Mouse (Mus musculus): ENCODE measurements around the gene Aplf. TPM values are rescaled to one million over a fixed set of nuclear protein-coding genes. Genes with fewer than 3 reads are reported as not detected.

The Aplf gene
- polyA plus RNA-seq, 2 experiments, result 9.5 to 16.5 TPM

DNA sequence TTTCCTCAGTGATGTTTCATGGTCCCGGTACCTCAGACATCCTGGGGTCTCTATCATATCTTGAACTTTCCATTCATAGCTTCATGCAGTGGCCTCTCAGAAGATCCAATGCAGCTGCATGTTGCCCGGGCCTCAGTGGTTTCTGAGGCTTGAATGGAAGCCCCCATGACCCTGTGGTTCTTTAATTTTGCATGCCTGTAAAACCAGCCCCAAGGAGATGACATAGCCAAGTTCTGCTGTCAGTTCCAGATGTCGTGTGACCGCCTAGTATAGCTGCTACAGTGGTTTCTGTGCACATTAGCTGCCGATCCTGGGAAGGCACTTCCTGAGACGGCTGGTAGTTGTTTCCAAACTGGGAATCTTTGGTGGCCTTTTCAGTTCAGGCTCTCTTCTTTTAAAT lies 77.8 kb downstream of the Aplf start:
- Histone ChIP-seq H3K4me3 (ENCODE audit: insufficient read depth in 1 of 2, low read depth in 2 of 2, low read length in 2 of 2) (no peak overlapping the region), H3K4me2 (ENCODE audit: low read depth) (no peak overlapping the region), H3K9ac (replicated peaks) (no peak overlapping the region), H3K9me3 (ENCODE audit: control insufficient read depth, low read length) (no peaks in the 10 kb centered on the region), H3K4me1 (replicated peaks; ENCODE audit: control insufficient read depth in 2 of 2, insufficient read depth in 2 of 2, low read length in 1 of 2) (peaks cover 10 to 13% of the 10 kb centered on the region in 2 experiments), H3K27me3 (ENCODE audit: control insufficient read depth, insufficient read depth, low read length) (no peaks in the 10 kb centered on the region; the same call in 1 of the 2 replicates), H3K36me3 (replicated peaks; ENCODE audit: control insufficient read depth, insufficient read depth, low read depth) (no peaks in the 10 kb centered on the region), H3K27ac (no peak overlapping the region)
- 58% methylated on average over 6 of the region's 6 CpGs for WGBS (ENCODE audit: insufficient replicate concordance)
- no peak for TF ChIP-seq CTCF (IDR thresholded peaks at IDR 0.05; ENCODE audit: low read depth)
- no peak for TF ChIP-seq EP300 (IDR thresholded peaks at IDR 0.05; ENCODE audit: low read depth)
- ATAC-seq (ENCODE audit: insufficient read depth), result no peak
- no peak for DNase-seq (ENCODE audit: low read depth in 3 of 3, low spot score in 3 of 3)

DNA sequence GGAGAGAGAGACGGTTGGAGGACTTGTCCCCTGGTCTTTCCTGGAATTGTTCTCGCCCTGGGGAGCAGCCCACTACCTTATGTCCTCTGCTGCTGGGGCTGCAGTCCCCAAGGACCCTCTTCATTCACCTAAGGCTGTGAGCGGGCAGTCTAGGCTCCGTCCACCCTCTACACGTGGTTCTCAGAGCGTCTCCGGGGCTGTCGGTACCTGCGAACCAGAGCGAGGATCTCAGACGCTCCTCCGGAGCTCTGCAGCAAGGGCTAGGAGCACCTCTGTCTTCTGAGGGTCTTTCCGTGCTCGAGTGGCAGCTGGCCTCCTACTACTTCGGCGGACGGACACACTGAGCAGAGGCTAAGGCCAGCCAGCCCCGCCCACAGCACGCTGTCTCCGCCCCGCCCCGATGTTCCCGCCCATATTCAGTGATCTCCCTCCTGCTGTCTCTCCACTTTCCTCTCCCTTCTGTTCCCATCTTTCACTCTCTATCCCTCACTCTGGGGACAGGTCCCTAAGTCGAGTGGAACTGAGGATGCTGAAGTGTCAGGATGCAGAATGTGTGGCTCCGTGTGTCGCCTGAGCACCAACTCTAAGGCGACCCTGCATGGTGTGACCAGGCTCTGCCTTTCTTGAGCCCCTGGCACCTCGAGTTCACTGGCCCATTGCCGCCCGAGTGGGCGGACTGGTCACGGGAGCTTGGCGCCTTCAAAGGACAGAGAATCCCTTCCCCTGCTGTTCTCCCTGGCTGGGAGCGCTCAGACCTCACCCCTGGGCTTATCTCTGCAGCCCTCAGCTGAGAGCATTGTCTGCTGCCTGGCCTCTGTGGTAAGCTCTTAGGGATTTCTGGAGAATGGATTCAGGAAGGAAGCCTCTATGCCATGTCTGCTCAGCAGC lies 81.4 kb downstream of the Aplf start, which contains the start of gene Prokr1:
TSS of gene Prokr1 (minus strand) at position 350 of the 888 bp plus-strand sequence.
- peak; percentile 92 for ATAC-seq (ENCODE audit: insufficient read depth)
- Histone ChIP-seq H3K4me1 (replicated peaks; ENCODE audit: control insufficient read depth in 2 of 2, insufficient read depth in 2 of 2, low read length in 1 of 2) (peaks cover 25% of the 10 kb centered on the region in 2 experiments), H3K27me3 (ENCODE audit: control insufficient read depth, insufficient read depth, low read length) (no peaks in the 10 kb centered on the region; the same call in 1 of the 2 replicates), H3K27ac (peak within 1 kb of the TSS; percentile 15), H3K4me2 (ENCODE audit: low read depth) (peak within 1 kb of the TSS; percentile 76), H3K9ac (replicated peaks) (peak within 1 kb of the TSS; percentile 77), H3K4me3 (ENCODE audit: insufficient read depth in 1 of 2, low read depth in 2 of 2, low read length in 2 of 2) (peak within 1 kb of the TSS; percentile 65 to 77), H3K36me3 (replicated peaks; ENCODE audit: control insufficient read depth, insufficient read depth, low read depth) (no peaks in the 10 kb centered on the region; the same call in 1 of the 2 replicates), H3K9me3 (ENCODE audit: control insufficient read depth, low read length) (no peaks in the 10 kb centered on the region)
- TF ChIP-seq EP300 (IDR thresholded peaks at IDR 0.05; ENCODE audit: low read depth) (no peak), CTCF (IDR thresholded peaks at IDR 0.05; ENCODE audit: low read depth) (no peak)
- DNase-seq (ENCODE audit: low read depth in 3 of 3, low spot score in 3 of 3), result peak; percentile 48 to 57 (median 53)
- WGBS (ENCODE audit: insufficient replicate concordance), result under 1% methylated on average over 34 of the region's 34 CpGs

DNA sequence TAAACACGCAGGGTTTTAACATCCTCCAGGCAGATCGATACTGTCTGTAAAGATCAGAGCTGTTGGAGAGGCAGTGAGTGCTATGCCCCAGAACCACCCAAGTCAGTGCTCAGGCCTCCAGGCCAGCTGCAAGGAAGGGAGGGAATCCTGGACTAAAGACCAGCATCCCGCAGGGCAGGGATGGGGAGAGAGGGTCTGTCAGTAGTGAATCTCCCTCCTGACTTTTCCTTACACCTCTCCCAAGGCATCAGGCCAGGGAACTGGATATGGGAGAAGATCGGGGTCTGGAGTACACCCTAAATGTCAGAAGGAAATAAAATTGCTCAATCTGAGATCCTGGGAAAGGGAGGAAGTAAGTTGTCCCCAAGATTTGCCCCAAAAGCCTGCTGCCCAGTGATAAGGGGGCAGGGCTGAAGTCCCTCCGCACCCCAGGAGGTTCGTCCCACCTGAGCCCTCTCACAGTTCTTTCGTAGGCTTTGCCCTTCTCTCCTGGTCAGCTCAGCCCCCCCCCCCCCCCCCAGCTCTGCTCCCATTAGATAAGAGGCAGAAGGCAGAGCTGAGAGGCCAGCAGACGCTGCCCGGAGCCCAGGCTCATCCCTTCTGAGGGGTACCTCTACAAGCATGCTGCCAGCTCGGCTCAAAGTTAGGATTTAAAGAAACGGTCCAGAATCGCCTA lies 82.1 kb downstream of the Aplf start:
- WGBS (ENCODE audit: insufficient replicate concordance), result 14% methylated on average over 12 of the region's 12 CpGs
- DNase-seq (ENCODE audit: low read depth in 3 of 3, low spot score in 3 of 3) (peak in 2 of 3 experiments; percentile 24 to 41), ATAC-seq (ENCODE audit: insufficient read depth) (peak; percentile 76)
- peaks cover 33% of the 10 kb centered on the region in 2 experiments for H3K4me1 ChIP-seq (replicated peaks; ENCODE audit: control insufficient read depth in 2 of 2, insufficient read depth in 2 of 2, low read length in 1 of 2)
- H3K36me3 ChIP-seq (replicated peaks; ENCODE audit: control insufficient read depth, insufficient read depth, low read depth), result no peaks in the 10 kb centered on the region; the same call in 1 of the 2 replicates
- TF ChIP-seq CTCF (IDR thresholded peaks at IDR 0.05; ENCODE audit: low read depth) (no peak), EP300 (IDR thresholded peaks at IDR 0.05; ENCODE audit: low read depth) (peak; percentile 28; the same call in 1 of the 2 replicates)
- peak overlapping the region; percentile 2 for H3K27ac ChIP-seq
- H3K4me2 ChIP-seq (ENCODE audit: low read depth), result peak overlapping the region; percentile 76
- H3K4me3 ChIP-seq (ENCODE audit: insufficient read depth in 1 of 2, low read depth in 2 of 2, low read length in 2 of 2), result peak overlapping the region; percentile 65 to 77
- H3K27me3 ChIP-seq (ENCODE audit: control insufficient read depth, insufficient read depth, low read length), result no peaks in the 10 kb centered on the region; the same call in 1 of the 2 replicates
- H3K9me3 ChIP-seq (ENCODE audit: control insufficient read depth, low read length), result no peaks in the 10 kb centered on the region
- peak overlapping the region; percentile 77 for H3K9ac ChIP-seq (replicated peaks)

DNA sequence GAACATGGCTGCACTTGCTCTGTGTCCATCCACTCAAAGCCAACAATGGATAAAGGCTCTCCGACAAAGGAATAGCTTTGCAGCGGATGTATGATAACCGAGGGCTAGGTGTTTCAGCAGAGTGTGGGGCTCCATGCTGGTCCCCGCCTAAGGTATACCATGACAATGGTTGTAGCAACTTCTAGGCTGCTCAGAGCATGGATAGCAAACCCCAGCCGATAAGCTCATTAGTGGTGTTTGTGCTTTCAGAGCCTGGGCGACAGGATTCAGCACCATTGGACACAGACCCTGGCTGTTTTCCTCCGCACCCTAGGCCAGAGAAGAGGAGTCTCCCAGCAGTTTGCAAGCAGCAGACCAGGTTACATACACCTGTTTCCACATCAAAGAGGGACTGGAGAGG lies 88.0 kb downstream of the Aplf start:
- 74% methylated on average over 7 of the region's 7 CpGs for WGBS (ENCODE audit: insufficient replicate concordance)

More for the DNA sequence above, 88.0 kb downstream of the Aplf start:
- DNase-seq (ENCODE audit: low read depth in 3 of 3, low spot score in 3 of 3) (no peak), ATAC-seq (ENCODE audit: insufficient read depth) (no peak)
- H3K4me1 ChIP-seq (replicated peaks; ENCODE audit: control insufficient read depth in 2 of 2, insufficient read depth in 2 of 2, low read length in 1 of 2), result peaks cover 53 to 55% of the 10 kb centered on the region in 2 experiments
- TF ChIP-seq CTCF (IDR thresholded peaks at IDR 0.05; ENCODE audit: low read depth) (no peak), EP300 (IDR thresholded peaks at IDR 0.05; ENCODE audit: low read depth) (no peak)
- H3K27me3 ChIP-seq (ENCODE audit: control insufficient read depth, insufficient read depth, low read length), result no peaks in the 10 kb centered on the region
- no peak overlapping the region for H3K4me3 ChIP-seq (ENCODE audit: insufficient read depth in 1 of 2, low read depth in 2 of 2, low read length in 2 of 2)
- peak overlapping the region; percentile 23 for H3K9ac ChIP-seq (replicated peaks)
- peak overlapping the region; percentile 99 for H3K27ac ChIP-seq
- no peaks in the 10 kb centered on the region; the same call in none of the 2 replicates for H3K36me3 ChIP-seq (replicated peaks; ENCODE audit: control insufficient read depth, insufficient read depth, low read depth)
- peak overlapping the region; percentile 49 for H3K4me2 ChIP-seq (ENCODE audit: low read depth)
- no peaks in the 10 kb centered on the region for H3K9me3 ChIP-seq (ENCODE audit: control insufficient read depth, low read length)
